Mouse (Mus musculus) lung, embryonic 14.5 days (tissue): ENCODE data around the gene Vat1. TPM values are rescaled to one million over a fixed set of nuclear protein-coding genes. Genes with fewer than 3 reads are reported as not detected.
"Not testable (repeated sequence)": the region's sequence is repeated elsewhere in the genome, so short reads cannot be mapped to it uniquely, and the experiment has no call there.

Experiments used
- ATAC-seq: fragments of 200-750 bp; cut with Nextera tagmentation; 2 replicates; pipeline ENCODE4 v1.8.0; 2017; ENCODE audit warnings: mild to moderate bottlenecking, moderate TSS enrichment, moderate library complexity; ENCODE audit not compliant: insufficient read depth
- DNase-seq: peaks from one replicate; pipeline ENCODE4 v3.0.0-alpha.2; 2015
- H3K27ac ChIP-seq: fragments of 300-500 bp; sonication (generic); 2 replicates; pipeline ENCODE4 v1.5.1; 2014; ENCODE audit warnings: low read depth, mild to moderate bottlenecking, moderate library complexity
- H3K27me3 ChIP-seq: fragments of 300-500 bp; sonication (generic); 2 replicates; pipeline ENCODE4 v1.6.1; 2014; ENCODE audit warnings: low read length, control low read depth; ENCODE audit not compliant: insufficient read depth
- H3K36me3 ChIP-seq: fragments of 300-500 bp; sonication (generic); 2 replicates; pipeline ENCODE4 v1.6.1; 2014; ENCODE audit warnings: control low read depth; ENCODE audit not compliant: insufficient read depth
- H3K4me1 ChIP-seq: fragments of 300-500 bp; sonication (generic); 2 replicates; pipeline ENCODE4 v1.6.1; 2014; ENCODE audit warnings: antibody characterized with exemption, control low read depth; ENCODE audit not compliant: insufficient read depth
- H3K4me2 ChIP-seq: fragments of 300-500 bp; sonication (generic); 2 replicates; pipeline ENCODE4 v1.6.1; 2014; ENCODE audit warnings: mild to moderate bottlenecking
- H3K4me3 ChIP-seq: fragments of 300-500 bp; sonication (generic); 2 replicates; pipeline ENCODE4 v1.5.1; 2014; ENCODE audit warnings: low read depth, low read length
- H3K9ac ChIP-seq: fragments of 300-500 bp; sonication (generic); 2 replicates; pipeline ENCODE4 v1.6.1; 2014
- H3K9me3 ChIP-seq: fragments of 300-500 bp; sonication (generic); 2 replicates; pipeline ENCODE4 v1.6.1; 2016; ENCODE audit warnings: low read depth, low read length, control low read depth
- CTCF ChIP-seq: IDR thresholded peaks from 2 replicates; pipeline ENCODE4 v1.5.1; 2016; ENCODE audit warnings: antibody characterized with exemption, low read depth
- WGBS: fragments of 180-500 bp; shearing (Covaris S2); extraction: QIAGEN DNeasy Blood & Tissue Kit; methylation state at CpG from one replicate; pipeline ENCODE4 v1.1.7; 2014; 5-methylcytosine and 5-hydroxymethylcytosine counted together
- polyA plus RNA-seq: library from polyadenylated mRNA; unstranded; fragments of >200 nt; fragmentation: Nextera tagmentation; extraction: Ambion mirVana; gene quantifications from 2 replicates; pipeline ENCODE4 v1.2.1, GENCODE M21; 2014

Vat1 gene
- polyA plus RNA-seq, 1 experiment from 2014 or later = 36.3 TPM

GRCm38 (mm10) chr11:101483804-101484203 lies 17.8 kb upstream of the Vat1 start:
- no peak for DNase-seq
- Histone ChIP-seq H3K4me3 (no peak overlapping the region), H3K27me3 (no peaks in the 10 kb centered on the region), H3K36me3 (peaks cover 17% of the 10 kb centered on the region), H3K9ac (no peak overlapping the region), H3K9me3 (no peaks in the 10 kb centered on the region), H3K4me2 (no peak overlapping the region), H3K4me1 (no peaks in the 10 kb centered on the region), H3K27ac (no peak overlapping the region)
- no peak for TF ChIP-seq CTCF
- 24% methylated on average over 3 of the region's 3 CpGs for WGBS
- no peak for ATAC-seq

GRCm38 (mm10) chr11:101480912-101481311 lies 14.9 kb upstream of the Vat1 start:
- no peak overlapping the region for H3K27ac ChIP-seq
- no peaks in the 10 kb centered on the region for H3K36me3 ChIP-seq
- no peak for DNase-seq
- 15% methylated on average over 6 of the region's 6 CpGs for WGBS
- no peak overlapping the region for H3K4me2 ChIP-seq
- no peak for ATAC-seq
- no peaks in the 10 kb centered on the region for H3K4me1 ChIP-seq
- H3K9ac ChIP-seq = no peak overlapping the region
- no peaks in the 10 kb centered on the region for H3K27me3 ChIP-seq
- TF ChIP-seq CTCF = no peak
- no peak overlapping the region for H3K4me3 ChIP-seq
- no peaks in the 10 kb centered on the region for H3K9me3 ChIP-seq

GRCm38 (mm10) chr11:101479171-101479635 lies 13.2 kb upstream of the Vat1 start:
- Histone ChIP-seq H3K4me1 (no peaks in the 10 kb centered on the region), H3K36me3 (no peaks in the 10 kb centered on the region), H3K4me2 (peak overlapping the region; percentile 50), H3K27ac (no peak overlapping the region), H3K9me3 (no peaks in the 10 kb centered on the region), H3K27me3 (no peaks in the 10 kb centered on the region), H3K9ac (no peak overlapping the region), H3K4me3 (no peak overlapping the region)
- DNase-seq = peak; percentile 29
- WGBS = 9% methylated on average over 18 of the region's 18 CpGs
- no peak for TF ChIP-seq CTCF
- no peak for ATAC-seq

GRCm38 (mm10) chr11:101477552-101478211 lies 11.7 kb upstream of the Vat1 start:
- Histone ChIP-seq H3K36me3 (no peaks in the 10 kb centered on the region), H3K27me3 (no peaks in the 10 kb centered on the region), H3K4me2 (no peak overlapping the region), H3K9me3 (no peaks in the 10 kb centered on the region), H3K4me1 (no peaks in the 10 kb centered on the region), H3K4me3 (no peak overlapping the region), H3K9ac (no peak overlapping the region), H3K27ac (no peak overlapping the region)
- no peak for TF ChIP-seq CTCF
- ATAC-seq (no peak), DNase-seq (no peak)
- WGBS = 59% methylated on average over 10 of the region's 10 CpGs

GRCm38 (mm10) chr11:101477194-101477551 lies 11.1 kb upstream of the Vat1 start:
- H3K9me3 ChIP-seq = no peaks in the 10 kb centered on the region
- TF ChIP-seq CTCF = no peak
- no peak overlapping the region for H3K4me3 ChIP-seq

GRCm38 (mm10) chr11:101476361-101476760 lies 10.3 kb upstream of the Vat1 start:
- H3K4me1 ChIP-seq, H3K4me2 ChIP-seq, DNase-seq, H3K27me3 ChIP-seq, H3K9ac ChIP-seq, H3K27ac ChIP-seq, ATAC-seq, H3K4me3 ChIP-seq, H3K9me3 ChIP-seq, H3K36me3 ChIP-seq: not testable (repeated sequence)
- WGBS = 86% methylated on average over 4 of the region's 4 CpGs

More at GRCm38 (mm10) chr11:101477194-101477551, 11.1 kb upstream of the Vat1 start:
- Histone ChIP-seq H3K36me3 (no peaks in the 10 kb centered on the region), H3K9ac (no peak overlapping the region), H3K27me3 (no peaks in the 10 kb centered on the region), H3K4me1 (no peaks in the 10 kb centered on the region), H3K27ac (no peak overlapping the region), H3K4me2 (no peak overlapping the region)
- DNase-seq (no peak), ATAC-seq (no peak)
- WGBS = 43% methylated on average over 4 of the region's 4 CpGs

- no peaks in the 10 kb centered on the region for H3K9me3 ChIP-seq
- H3K4me1 ChIP-seq = no peaks in the 10 kb centered on the region
- DNase-seq (no peak), ATAC-seq (no peak)
- H3K36me3 ChIP-seq = no peaks in the 10 kb centered on the region
- no peak overlapping the region for H3K27ac ChIP-seq
- H3K9ac ChIP-seq = no peak overlapping the region
- H3K4me2 ChIP-seq = no peak overlapping the region
- WGBS = 62% methylated on average over 5 of the region's 5 CpGs
- TF ChIP-seq CTCF = no peak
- no peak overlapping the region for H3K4me3 ChIP-seq
- H3K27me3 ChIP-seq = no peaks in the 10 kb centered on the region
Measured at GRCm38 (mm10) chr11:101474298-101474697, 8.3 kb upstream of the Vat1 start.

GRCm38 (mm10) chr11:101473686-101474085 lies 7.7 kb upstream of the Vat1 start:
- 62% methylated on average over 1 of the region's 1 CpGs for WGBS
- not testable (repeated sequence) for H3K4me2 ChIP-seq, H3K9me3 ChIP-seq, H3K9ac ChIP-seq, ATAC-seq, H3K4me3 ChIP-seq, H3K27ac ChIP-seq, H3K4me1 ChIP-seq, DNase-seq, H3K27me3 ChIP-seq, H3K36me3 ChIP-seq
